In the genomic region with DNA sequence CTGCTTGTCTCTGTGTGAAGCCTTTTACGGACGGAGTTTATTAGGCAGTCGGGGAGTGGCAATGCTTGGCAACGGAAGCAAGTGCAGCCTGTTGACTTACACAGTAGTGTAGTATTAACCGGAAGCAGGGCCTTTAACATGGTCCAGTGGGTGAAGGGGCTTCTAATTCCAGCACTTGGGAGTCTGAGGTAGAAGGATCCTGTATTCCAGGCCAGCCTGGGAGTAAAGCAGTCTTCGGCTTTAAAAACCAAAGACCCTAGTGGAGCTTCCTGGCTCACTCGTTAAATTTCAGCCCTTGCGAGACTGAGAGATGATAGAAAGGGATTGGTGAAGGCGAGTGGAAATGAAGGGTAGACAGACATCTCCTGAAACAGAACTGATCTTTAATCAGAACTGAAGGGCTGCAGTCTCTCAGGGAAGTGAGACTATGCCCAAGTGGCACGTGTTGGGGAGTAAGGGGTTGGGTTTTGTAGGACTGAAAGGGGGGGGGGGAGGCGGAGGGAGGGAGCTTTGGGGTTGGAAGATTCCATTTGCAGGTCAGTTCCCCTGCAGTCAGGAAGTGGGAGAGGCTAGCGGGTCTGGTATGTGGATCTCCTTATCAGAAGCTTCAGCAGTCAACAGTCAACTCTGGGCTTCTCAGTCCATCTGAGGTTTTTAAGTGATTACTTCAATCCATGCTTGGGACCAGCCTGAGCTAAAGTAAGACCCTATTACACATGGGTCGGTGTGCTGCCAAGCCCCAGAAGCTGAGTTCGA, we compare ENCODE assay signal across 7 mouse cellular contexts. TPM values are rescaled to one million over a fixed set of nuclear protein-coding genes. Genes with fewer than 3 reads are reported as not detected.
DNase-seq lines count a peak whose midpoint lies in the region; ATAC-seq lines count a peak whose summit lies in the region.

No protein-coding gene starts in this region.

- WGBS in forebrain, embryonic 11.5 days: 30% methylated on average over 14 of the region's 14 CpGs
- WGBS in hindbrain, embryonic 14.5 days: 32% methylated on average over 13 of the region's 14 CpGs

- no peaks in the 10 kb centered on the region for H3K9me3 ChIP-seq in forebrain, embryonic 11.5 days (ENCODE audit: control insufficient read depth, low read length)
- H3K9me3 ChIP-seq in hindbrain, embryonic 14.5 days (ENCODE audit: control insufficient read depth, low read length): no peaks in the 10 kb centered on the region

- H3K36me3 ChIP-seq in forebrain, embryonic 11.5 days (ENCODE audit: control insufficient read depth, insufficient read depth, low read length): no peaks in the 10 kb centered on the region
- H3K36me3 ChIP-seq in hindbrain, embryonic 14.5 days (replicated peaks; ENCODE audit: control insufficient read depth, insufficient read depth): no peaks in the 10 kb centered on the region

- H3K9ac ChIP-seq in forebrain, embryonic 11.5 days (ENCODE audit: low read length): peak overlapping the region; percentile 45; the same call in 1 of the 2 replicates
- peak overlapping the region; percentile 57 for H3K9ac ChIP-seq in hindbrain, embryonic 14.5 days

- intact Hi-C loops in left cerebral cortex, postnatal 14 days (cut with DNase I): loop anchor here (5.0 kb wide), 1 partner anchor 103 kb away; no protein-coding TSS in a partner anchor

- peak; percentile 94 for DNase-seq in R1 (ENCODE audit: low read depth, low spot score)
- peak; percentile 60 for DNase-seq in c-Kit-positive CD71-positive TER-119-positive erythroid progenitor cells, embryonic 14.5 days (ENCODE audit: low spot score)
- peak; percentile 68 for DNase-seq in forebrain, embryonic 11.5 days (ENCODE audit: low spot score)
- peak; percentile 25 for DNase-seq in hindbrain, embryonic 14.5 days (ENCODE audit: low spot score)
- peak; percentile 18 to 27 for DNase-seq in left cerebral cortex, postnatal 14 days (ENCODE audit: low spot score in 2 of 2)
- DNase-seq in spleen, postnatal 10 days (ENCODE audit: low spot score in 2 of 2): peak; percentile 22 to 40

- peak overlapping the region; percentile 53; the same call in 1 of the 2 replicates for H3K27ac ChIP-seq in forebrain, embryonic 11.5 days (ENCODE audit: low read depth, low read length)
- H3K27ac ChIP-seq in hindbrain, embryonic 14.5 days: peak overlapping the region; percentile 95

- H3K27me3 ChIP-seq in forebrain, embryonic 11.5 days (ENCODE audit: control insufficient read depth, insufficient read depth, low read length): no peaks in the 10 kb centered on the region
- H3K27me3 ChIP-seq in hindbrain, embryonic 14.5 days (ENCODE audit: control insufficient read depth, insufficient read depth, low read length): no peaks in the 10 kb centered on the region

- H3K4me3 ChIP-seq in forebrain, embryonic 11.5 days (ENCODE audit: low read depth, low read length): peak overlapping the region; percentile 90
- peak overlapping the region; percentile 79 for H3K4me3 ChIP-seq in hindbrain, embryonic 14.5 days (replicated peaks; ENCODE audit: low read length)

- peak; percentile 25 for ATAC-seq in forebrain, embryonic 11.5 days (replicated peaks; ENCODE audit: low FRiP score)
- ATAC-seq in hindbrain, embryonic 14.5 days (ENCODE audit: low FRiP score): peak; percentile 21
- ATAC-seq in megakaryocyte progenitor cell, adult 5-6 weeks (replicated peaks; ENCODE audit: poor library complexity): peak; percentile 68

- peak overlapping the region; percentile 79 for H3K4me2 ChIP-seq in forebrain, embryonic 11.5 days (ENCODE audit: low read depth, low read length, severe bottlenecking)
- H3K4me2 ChIP-seq in hindbrain, embryonic 14.5 days (replicated peaks): peak overlapping the region; percentile 73

- peaks cover 6% of the 10 kb centered on the region; the same call in 1 of the 2 replicates for H3K4me1 ChIP-seq in forebrain, embryonic 11.5 days (replicated peaks; ENCODE audit: control insufficient read depth, insufficient read depth, low read length)
- H3K4me1 ChIP-seq in hindbrain, embryonic 14.5 days (replicated peaks; ENCODE audit: control insufficient read depth, insufficient read depth, low read length): peaks cover 15% of the 10 kb centered on the region

RNA-seq across cellular contexts. Expression of gene Krcc1, which starts 1.0 kb away (rescaled TPM):
- polyA plus RNA-seq in forebrain, embryonic 11.5 days (2014; fragmentation: Nextera tagmentation; extraction: Ambion mirVana): 31.1 and 37.1 TPM in 2 replicates
- polyA plus RNA-seq in hindbrain, embryonic 14.5 days (2014; fragmentation: Nextera tagmentation; extraction: Ambion mirVana): 20.5 and 21.5 TPM in 2 replicates
- total RNA-seq in left cerebral cortex, postnatal 14 days (2021): 10 to 100 TPM; 14.2 to 15.0 TPM
- total RNA-seq in megakaryocyte progenitor cell, adult 5-6 weeks (2015): 75.1 and 76.5 TPM in 2 replicates
- total RNA-seq in megakaryocyte progenitor cell, adult 5-6 weeks (2017): 101 and 114 TPM in 2 replicates

RNA-seq across cellular contexts. Expression of gene Smyd1, which starts 51.6 kb away (rescaled TPM):
- 0.17 and 0.51 TPM in 2 replicates for polyA plus RNA-seq in forebrain, embryonic 11.5 days (2014; fragmentation: Nextera tagmentation; extraction: Ambion mirVana)
- 0.24 and 0.56 TPM in 2 replicates for polyA plus RNA-seq in hindbrain, embryonic 14.5 days (2014; fragmentation: Nextera tagmentation; extraction: Ambion mirVana)
- total RNA-seq in left cerebral cortex, postnatal 14 days (2021): 1 to 10 TPM; 2.0 to 3.1 TPM
- total RNA-seq in megakaryocyte progenitor cell, adult 5-6 weeks (2015): not detected in 2 replicates
- not detected in 2 replicates for total RNA-seq in megakaryocyte progenitor cell, adult 5-6 weeks (2017)

RNA-seq across cellular contexts. Expression of gene Cd8b1, which starts 52.1 kb away (rescaled TPM):
- polyA plus RNA-seq in forebrain, embryonic 11.5 days (2014; fragmentation: Nextera tagmentation; extraction: Ambion mirVana): not detected in 2 replicates
- polyA plus RNA-seq in hindbrain, embryonic 14.5 days (2014; fragmentation: Nextera tagmentation; extraction: Ambion mirVana): not detected in 2 replicates
- not detected for total RNA-seq in left cerebral cortex, postnatal 14 days (2021)
- not detected in 2 replicates for total RNA-seq in megakaryocyte progenitor cell, adult 5-6 weeks (2015)
- not detected in 2 replicates for total RNA-seq in megakaryocyte progenitor cell, adult 5-6 weeks (2017)

Comparison
In these comparisons a context has a peak if more than half of its experiments do, and no peak if none do; other contexts are left out.
1. Peak in every context shown above with its lines: DNase-seq, ATAC-seq, H3K4me3 ChIP-seq and H3K27ac ChIP-seq.
2. DNase-seq: peak in every context shown above with its lines; median percentile 94 in R1; 68 in forebrain, embryonic 11.5 days; 60 in c-Kit-positive CD71-positive TER-119-positive erythroid progenitor cells, embryonic 14.5 days; 31 in spleen, postnatal 10 days; 25 in hindbrain, embryonic 14.5 days; 22 in left cerebral cortex, postnatal 14 days.
3. RNA of gene Krcc1, which starts 1.0 kb away (total RNA-seq): 75.1 to 114 TPM in megakaryocyte progenitor cell, adult 5-6 weeks; 14.2 to 15.0 TPM in left cerebral cortex, postnatal 14 days; every median in the first group is over 4 times any median in the second.